Mouse (Mus musculus): ENCODE measurements around the gene H2-DMb2.
"Not testable (repeated sequence)": the region's sequence is repeated elsewhere in the genome, so short reads cannot be mapped to it uniquely, and the experiment has no call there.

The H2-DMb2 gene

DNA sequence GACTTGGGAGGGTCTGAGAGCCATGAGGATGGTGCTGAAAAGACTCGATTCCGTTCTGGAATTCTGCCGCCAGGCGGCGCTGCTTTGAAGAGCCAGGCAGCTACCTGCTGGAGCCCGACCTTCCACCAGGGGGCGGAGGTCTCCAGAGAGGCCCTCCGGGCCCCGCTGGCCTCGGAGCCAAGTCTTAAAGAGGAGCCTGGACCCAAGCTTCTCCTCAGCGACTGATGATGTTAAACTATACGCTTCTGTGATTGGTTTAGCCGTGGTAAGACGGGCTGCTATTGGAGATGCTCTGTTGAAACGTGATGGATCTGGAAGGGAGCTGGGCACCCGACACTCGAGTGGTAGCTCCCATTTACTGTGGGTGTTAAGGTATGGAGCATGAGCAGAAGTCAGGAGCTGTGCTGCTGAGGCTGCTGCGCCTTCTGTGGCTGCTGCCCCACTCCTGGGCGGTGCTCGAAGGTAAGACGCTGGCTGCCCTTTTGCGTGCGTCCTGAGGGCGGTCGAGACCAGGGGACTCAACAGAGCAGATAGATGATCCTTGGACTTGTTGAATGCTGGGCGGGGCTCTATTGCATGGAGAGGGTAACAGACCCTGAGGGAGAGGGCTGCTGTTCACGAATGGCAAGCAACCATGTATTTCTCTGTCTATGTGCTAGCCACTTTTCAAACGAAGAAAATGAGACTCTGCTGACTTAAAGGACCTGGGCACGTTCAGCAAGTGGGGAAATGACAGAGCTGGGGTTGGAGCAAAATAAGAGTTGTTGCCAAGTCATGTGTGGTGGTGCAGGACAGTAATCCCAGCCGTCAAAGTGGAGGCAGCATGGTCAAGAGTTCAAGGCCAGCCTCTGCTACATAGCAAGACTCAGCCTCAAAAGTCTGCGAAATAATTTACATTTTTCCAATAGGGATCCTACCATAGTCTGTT lies 7.5 kb upstream of the H2-DMb2 start:
- DNase-seq (ENCODE audit: low spot score): peak; percentile 99

- no peak for DNase-seq (ENCODE audit: low spot score)
Observed at GRCm38 (mm10) chr17:34137601-34138000, 5.5 kb upstream of the H2-DMb2 start.

- DNase-seq (ENCODE audit: low spot score): no peak
Observed at GRCm38 (mm10) chr17:34138655-34139054, 4.5 kb upstream of the H2-DMb2 start.

- DNase-seq (ENCODE audit: low spot score): no peak
Observed at GRCm38 (mm10) chr17:34139416-34139815, 3.7 kb upstream of the H2-DMb2 start.

DNA sequence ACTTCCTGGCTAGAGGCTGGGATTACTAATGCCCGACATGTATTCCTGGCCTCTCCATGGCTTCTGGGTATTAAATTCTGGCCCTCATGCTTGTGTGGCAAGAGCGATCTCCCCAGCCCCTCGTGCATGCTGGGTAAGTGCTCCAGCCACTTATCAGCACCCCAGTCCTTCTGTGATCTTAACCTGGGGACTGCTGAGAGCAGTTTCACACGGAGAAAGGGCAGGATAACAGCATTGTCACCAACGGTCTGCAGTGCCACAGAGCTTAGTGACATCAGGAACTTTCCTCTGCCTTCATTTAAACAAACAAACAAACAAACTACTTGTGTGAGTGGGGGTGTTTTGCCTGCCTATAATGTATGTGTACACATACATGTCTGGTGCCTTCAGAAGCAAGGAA lies 2.9 kb upstream of the H2-DMb2 start:
- DNase-seq (ENCODE audit: low spot score): no peak

- no peak for DNase-seq (ENCODE audit: low spot score)
Observed at GRCm38 (mm10) chr17:34141448-34141847, 1.7 kb upstream of the H2-DMb2 start.

DNA sequence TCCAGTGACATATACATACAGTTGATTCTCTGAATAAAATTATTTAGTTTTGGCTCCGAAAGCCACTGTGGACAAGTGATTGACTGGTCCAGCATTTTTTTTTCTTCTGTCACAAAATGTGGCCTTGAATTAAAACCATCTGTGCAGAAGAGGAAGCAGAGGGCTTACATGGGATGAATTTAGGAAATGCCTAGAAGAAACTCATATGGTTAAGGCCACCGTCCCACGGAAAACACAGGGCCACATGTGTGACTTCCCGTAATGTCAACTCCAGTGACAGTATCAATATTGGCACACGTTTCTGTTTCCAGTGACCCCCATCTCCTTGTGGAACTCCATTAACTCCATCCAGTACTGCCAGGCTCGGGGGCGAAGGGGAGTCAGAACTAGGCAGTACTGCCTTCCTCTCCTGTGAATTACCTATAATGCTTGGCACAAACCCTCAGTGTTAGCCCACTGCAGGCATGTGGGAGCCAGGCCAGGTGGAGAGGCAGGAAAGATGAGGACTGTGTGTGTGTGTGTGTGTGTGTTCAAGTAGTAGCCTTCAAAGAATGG lies 574 bp upstream of the H2-DMb2 start:
- no peak for DNase-seq (ENCODE audit: low spot score)

DNA sequence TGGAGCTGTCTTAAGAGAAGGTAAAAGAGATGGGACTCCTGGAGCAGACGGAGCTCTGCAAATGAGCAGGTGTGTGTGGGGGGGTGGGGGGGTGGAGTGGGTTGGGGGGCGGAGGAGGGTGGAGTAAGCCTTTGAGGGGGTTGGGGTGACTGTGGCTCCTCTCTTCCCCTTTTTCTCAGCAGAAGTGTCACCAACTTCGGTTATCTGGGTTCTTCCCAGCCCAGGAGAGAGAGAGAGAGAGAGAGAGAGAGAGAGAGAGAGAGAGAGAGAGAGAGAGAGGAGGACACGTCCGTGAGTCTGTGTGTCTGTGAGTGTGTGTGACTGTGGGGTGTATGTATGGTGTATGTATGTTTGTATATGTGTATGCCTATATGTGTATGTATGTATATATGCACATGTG lies 354 bp downstream of the H2-DMb2 start:
- no peak for DNase-seq (ENCODE audit: low spot score)

DNA sequence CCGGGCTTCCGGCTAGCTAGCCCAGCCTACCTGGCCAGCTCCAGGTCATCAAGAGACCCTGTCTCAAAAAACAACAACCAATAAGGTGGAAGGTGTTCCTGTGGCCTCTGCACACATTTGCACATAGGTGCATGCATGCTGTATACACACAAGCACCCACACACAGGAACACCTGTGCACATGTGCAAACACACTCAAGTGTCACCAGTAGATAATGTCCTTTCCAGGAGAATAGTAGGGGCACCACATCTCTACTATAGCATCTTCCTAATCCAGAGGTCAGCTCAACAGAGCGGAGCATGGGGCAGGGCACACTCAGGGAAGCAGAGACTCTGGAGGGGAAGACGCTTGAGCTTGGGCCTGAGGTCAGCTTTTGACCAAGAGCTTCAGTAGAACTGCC lies 1.1 kb downstream of the H2-DMb2 start:
- DNase-seq (ENCODE audit: low spot score): not testable (repeated sequence)

- no peak for DNase-seq (ENCODE audit: low spot score)
Observed at GRCm38 (mm10) chr17:34144960-34145371, 1.9 kb downstream of the H2-DMb2 start.

DNA sequence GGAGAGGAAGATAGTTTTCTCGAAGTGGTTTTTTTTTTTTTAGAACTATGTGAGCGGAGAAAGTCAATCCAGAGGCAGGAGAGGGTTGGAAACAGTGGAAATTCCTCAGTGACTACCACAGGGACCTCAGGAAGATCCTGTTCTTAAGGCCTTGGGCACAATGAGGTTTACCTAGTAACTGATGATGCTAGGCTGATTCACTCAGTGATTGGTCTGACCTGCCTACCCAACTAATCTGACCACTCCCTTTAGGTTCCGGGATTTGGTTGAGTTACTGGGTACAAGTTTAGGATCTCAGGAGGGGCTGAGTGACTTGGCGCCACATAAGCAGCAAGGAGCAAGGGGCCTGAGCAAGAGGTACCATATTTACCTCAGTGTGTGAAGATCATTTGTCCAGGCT lies 9.8 kb downstream of the H2-DMb2 start, which contains the start of gene H2-DMb1:
H2-DMb1 (plus strand) TSS at position 150 of the 400 bp plus-strand sequence.
- no peak for DNase-seq (ENCODE audit: low spot score)

- no peak for DNase-seq (ENCODE audit: low spot score)
Observed at GRCm38 (mm10) chr17:34155534-34155933, 12.4 kb downstream of the H2-DMb2 start.

GRCm38 (mm10) chr17:34164202-34164895 lies 21.2 kb downstream of the H2-DMb2 start:
- DNase-seq (ENCODE audit: low spot score): no peak

DNA sequence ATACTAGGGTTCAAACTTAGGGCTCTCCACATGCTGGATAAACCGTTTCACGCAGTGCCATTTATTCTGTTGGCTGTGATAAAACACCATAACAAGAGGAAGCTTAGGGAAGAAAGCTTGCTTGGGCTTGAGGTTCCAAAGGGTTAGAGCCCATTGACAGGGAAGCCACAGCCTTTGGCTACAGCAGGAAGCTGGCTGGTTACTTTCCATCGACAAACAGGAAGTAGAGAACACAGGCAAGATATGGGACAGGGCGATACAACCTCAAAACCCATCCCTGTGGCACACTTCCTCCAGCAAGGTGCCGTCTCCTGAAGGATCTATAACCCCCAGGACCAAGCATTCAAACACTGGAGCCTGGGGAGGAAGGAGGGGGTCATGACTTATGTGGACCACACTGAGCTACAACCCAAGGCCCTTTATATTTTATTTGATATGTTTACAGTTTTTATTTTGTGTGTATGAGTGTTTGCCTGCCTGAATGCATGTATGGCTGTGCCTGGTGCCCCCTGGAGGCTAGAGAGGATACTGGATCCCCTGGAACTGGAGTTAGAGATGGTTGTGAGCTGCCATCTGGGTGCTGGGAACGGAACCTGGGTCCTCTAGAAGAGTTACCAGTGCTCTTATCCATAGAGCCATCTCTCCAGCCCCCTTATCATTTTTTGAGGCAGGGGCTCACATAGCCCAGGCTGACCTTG lies 22.1 kb downstream of the H2-DMb2 start:
- DNase-seq (ENCODE audit: low spot score): no peak

DNA sequence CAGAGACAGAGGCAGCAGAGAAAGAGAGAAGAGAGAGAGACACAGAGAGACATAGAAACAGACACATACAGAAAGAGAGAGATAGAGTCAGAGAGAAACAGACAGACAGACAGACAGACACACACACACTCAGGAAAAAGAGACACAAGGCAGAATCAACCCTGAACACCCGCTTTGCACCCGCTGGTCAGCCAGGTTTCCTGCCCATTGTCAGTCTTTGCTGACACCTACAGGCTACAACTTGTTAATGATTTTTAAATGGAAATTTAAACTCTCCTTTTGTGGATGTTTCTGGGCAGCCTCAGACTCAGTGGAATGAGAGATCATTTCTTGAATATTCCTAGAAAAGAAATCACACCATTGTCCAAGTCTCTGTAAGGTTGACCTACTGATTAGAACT lies 26.2 kb downstream of the H2-DMb2 start:
- no peak for DNase-seq (ENCODE audit: low spot score)

DNA sequence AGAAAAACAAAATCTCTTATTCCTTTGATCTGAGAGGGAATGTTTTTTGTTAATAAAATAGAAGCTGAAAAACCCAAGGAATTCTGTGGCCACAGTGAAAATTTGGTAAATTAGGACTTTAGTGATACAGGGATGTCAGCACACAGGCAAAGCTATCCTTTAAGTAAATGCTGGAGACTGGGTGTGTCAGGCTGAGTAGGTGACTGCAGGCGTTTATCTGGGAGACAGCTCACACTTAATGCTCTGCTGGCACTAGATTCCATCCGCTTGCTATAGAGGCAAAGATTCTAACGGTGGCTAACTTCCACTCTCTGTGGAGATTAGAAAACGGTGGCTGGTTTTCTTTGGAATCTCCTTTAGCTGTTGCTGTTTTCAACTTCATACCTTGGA lies 27.4 kb downstream of the H2-DMb2 start:
- no peak for DNase-seq (ENCODE audit: low spot score)

GRCm38 (mm10) chr17:34170877-34171498 lies 27.9 kb downstream of the H2-DMb2 start:
- DNase-seq (ENCODE audit: low spot score): peak; percentile 91

GRCm38 (mm10) chr17:34172528-34172927 lies 29.4 kb downstream of the H2-DMb2 start:
- DNase-seq (ENCODE audit: low spot score): no peak

- DNase-seq (ENCODE audit: low spot score): no peak
Observed at GRCm38 (mm10) chr17:34174075-34174474, 31.0 kb downstream of the H2-DMb2 start.

GRCm38 (mm10) chr17:34177179-34177578 lies 34.1 kb downstream of the H2-DMb2 start:
- DNase-seq (ENCODE audit: low spot score): no peak

DNA sequence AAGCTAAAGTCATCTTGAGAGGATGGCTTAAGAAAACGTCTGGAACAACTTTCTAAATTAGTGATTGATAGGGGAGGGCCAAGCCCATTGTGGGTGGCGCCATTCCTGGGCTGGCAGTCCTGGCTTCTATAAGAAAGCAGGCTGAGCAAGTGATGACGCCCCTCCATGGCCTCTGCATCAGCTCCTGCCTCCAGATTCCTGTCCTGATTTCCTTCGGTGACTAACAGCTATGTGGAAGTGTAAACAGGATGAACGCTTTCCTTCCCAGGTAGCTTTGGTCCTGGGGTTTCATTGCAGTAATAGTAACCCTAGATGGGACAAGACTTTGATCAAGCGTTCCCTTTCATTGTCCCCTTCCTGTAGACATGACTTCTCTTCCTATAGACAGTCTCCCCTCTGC lies 35.9 kb downstream of the H2-DMb2 start:
- DNase-seq (ENCODE audit: low spot score): no peak
